Mouse (Mus musculus) limb, embryonic 13.5 days (tissue): Measurements from ENCODE around the gene Sytl1. TPM values are rescaled to one million over a fixed set of nuclear protein-coding genes. Genes with fewer than 3 reads are reported as not detected.
A peak's percentile ranks its signal among the peaks of the same experiment; 100 is the strongest.

ENCODE experiments used
- ATAC-seq: fragments of 200-750 bp; cut with Nextera tagmentation; 2 replicates; pipeline ENCODE4 v1.8.0; 2017; ENCODE audit warnings: low read depth, moderate number of reproducible peaks, moderate TSS enrichment; ENCODE audit not compliant: low FRiP score
- H3K27ac ChIP-seq: fragments of 300-500 bp; sonication (generic); 2 replicates; pipeline ENCODE4 v1.5.1; 2015; ENCODE audit warnings: inconsistent platforms, mild to moderate bottlenecking, moderate library complexity
- H3K27me3 ChIP-seq: fragments of 300-500 bp; sonication (generic); 2 replicates; pipeline ENCODE4 v1.6.1; 2015; ENCODE audit warnings: mild to moderate bottlenecking, inconsistent platforms
- H3K36me3 ChIP-seq: fragments of 300-500 bp; sonication (generic); 2 replicates; pipeline ENCODE4 v1.6.1; 2015; ENCODE audit warnings: inconsistent platforms, mild to moderate bottlenecking, moderate library complexity
- H3K4me1 ChIP-seq: fragments of 300-500 bp; sonication (generic); 2 replicates; pipeline ENCODE4 v1.6.1; 2015; ENCODE audit warnings: inconsistent platforms
- H3K4me2 ChIP-seq: fragments of 300-500 bp; sonication (generic); replicated peaks from 2 replicates; pipeline ENCODE4 v1.6.1; 2015; ENCODE audit warnings: inconsistent platforms, mild to moderate bottlenecking, moderate library complexity
- H3K4me3 ChIP-seq: fragments of 300-500 bp; sonication (generic); 2 replicates; pipeline ENCODE4 v1.5.1; 2015; ENCODE audit warnings: moderate library complexity, mild to moderate bottlenecking, inconsistent platforms
- H3K9ac ChIP-seq: fragments of 300-500 bp; sonication (generic); 2 replicates; pipeline ENCODE4 v1.6.1; 2015; ENCODE audit warnings: mild to moderate bottlenecking, inconsistent platforms
- H3K9me3 ChIP-seq: fragments of 300-500 bp; sonication (generic); 2 replicates; pipeline ENCODE4 v1.6.1; 2016; ENCODE audit warnings: inconsistent platforms
- WGBS: fragments of 180-500 bp; shearing (Covaris S2); methylation state at CpG from one replicate; pipeline ENCODE4 v1.1.7; 2015; 5-methylcytosine and 5-hydroxymethylcytosine counted together
- polyA plus RNA-seq: library from polyadenylated mRNA; unstranded; fragments of >200 nt; fragmentation: Nextera tagmentation; extraction: Ambion mirVana; gene quantifications from 2 replicates; pipeline ENCODE4 v1.2.1, GENCODE M21; 2015

The Sytl1 gene
- polyA plus RNA-seq = 5.5 and 5.6 TPM in 2 replicates

- 37% methylated on average over 7 of the region's 7 CpGs for WGBS
- Histone ChIP-seq H3K27me3 (peaks cover 10% of the 10 kb centered on the region), H3K4me2 (peak within 1 kb of the TSS; percentile 0), H3K4me3 (0 out of 2 replicates have a peak within 1 kb of the TSS, but pooled peaks have one; percentile 6), H3K36me3 (peaks cover 49% of the 10 kb centered on the region), H3K27ac (peak within 1 kb of the TSS; percentile 23; the same call in 1 of the 2 replicates), H3K4me1 (peaks cover 3% of the 10 kb centered on the region; the same call in 1 of the 2 replicates), H3K9me3 (peaks cover 8% of the 10 kb centered on the region; the same call in 1 of the 2 replicates), H3K9ac (no peak within 1 kb of the TSS; the same call in none of the 2 replicates)
- no peak for ATAC-seq
Observed at GRCm38 (mm10) chr4:133262882-133263281, at the start of gene Sytl1. Gene Sytl1, minus strand, starts transcription at chr4:133263113.

- ATAC-seq = no peak
- 0% methylated on average over 3 of the region's 3 CpGs for WGBS
- no peaks in the 10 kb centered on the region for H3K27me3 ChIP-seq
Observed at GRCm38 (mm10) chr4:133309948-133310347, 47.0 kb upstream of the Sytl1 start.

GRCm38 (mm10) chr4:133307331-133307730 is 44.4 kb upstream of the Sytl1 start:
- Histone ChIP-seq H3K4me2 (no peak overlapping the region), H3K36me3 (peaks cover 49% of the 10 kb centered on the region), H3K27ac (no peak overlapping the region), H3K4me1 (no peaks in the 10 kb centered on the region), H3K9ac (no peak overlapping the region), H3K4me3 (no peak overlapping the region), H3K27me3 (no peaks in the 10 kb centered on the region), H3K9me3 (no peaks in the 10 kb centered on the region)
- ATAC-seq = no peak
- WGBS = 42% methylated on average over 3 of the region's 3 CpGs

More at GRCm38 (mm10) chr4:133309948-133310347, 47.0 kb upstream of the Sytl1 start:
- Histone ChIP-seq H3K4me1 (no peaks in the 10 kb centered on the region), H3K9me3 (no peaks in the 10 kb centered on the region), H3K27ac (no peak overlapping the region), H3K9ac (no peak overlapping the region), H3K4me2 (no peak overlapping the region), H3K4me3 (no peak overlapping the region), H3K36me3 (peaks cover 41% of the 10 kb centered on the region)

GRCm38 (mm10) chr4:133305825-133306224 is 42.9 kb upstream of the Sytl1 start:
- H3K36me3 ChIP-seq = peaks cover 60% of the 10 kb centered on the region
- no peaks in the 10 kb centered on the region for H3K9me3 ChIP-seq
- 85% methylated on average over 7 of the region's 7 CpGs for WGBS
- H3K4me3 ChIP-seq = no peak overlapping the region
- no peaks in the 10 kb centered on the region for H3K4me1 ChIP-seq
- no peaks in the 10 kb centered on the region for H3K27me3 ChIP-seq
- ATAC-seq = no peak
- H3K4me2 ChIP-seq = no peak overlapping the region
- no peak overlapping the region for H3K9ac ChIP-seq
- no peak overlapping the region for H3K27ac ChIP-seq

GRCm38 (mm10) chr4:133304770-133305169 is 41.9 kb upstream of the Sytl1 start:
- Histone ChIP-seq H3K4me1 (no peaks in the 10 kb centered on the region), H3K36me3 (peaks cover 71% of the 10 kb centered on the region), H3K9me3 (no peaks in the 10 kb centered on the region), H3K27ac (no peak overlapping the region), H3K4me2 (no peak overlapping the region), H3K4me3 (no peak overlapping the region), H3K9ac (no peak overlapping the region), H3K27me3 (no peaks in the 10 kb centered on the region)
- 89% methylated on average over 7 of the region's 7 CpGs for WGBS
- no peak for ATAC-seq

GRCm38 (mm10) chr4:133302668-133303067 is 39.8 kb upstream of the Sytl1 start:
- H3K27me3 ChIP-seq = no peaks in the 10 kb centered on the region
- no peak overlapping the region for H3K27ac ChIP-seq
- H3K36me3 ChIP-seq = peaks cover 75% of the 10 kb centered on the region
- H3K9me3 ChIP-seq = no peaks in the 10 kb centered on the region
- H3K4me1 ChIP-seq = peaks cover 12% of the 10 kb centered on the region
- no peak overlapping the region for H3K4me2 ChIP-seq
- H3K9ac ChIP-seq = no peak overlapping the region
- WGBS = 90% methylated on average over 5 of the region's 5 CpGs
- no peak overlapping the region for H3K4me3 ChIP-seq
- ATAC-seq = no peak

- Histone ChIP-seq H3K9me3 (no peaks in the 10 kb centered on the region), H3K4me3 (no peak overlapping the region), H3K4me1 (peaks cover 18% of the 10 kb centered on the region), H3K27me3 (no peaks in the 10 kb centered on the region), H3K4me2 (no peak overlapping the region), H3K9ac (no peak overlapping the region), H3K27ac (no peak overlapping the region), H3K36me3 (peaks cover 79% of the 10 kb centered on the region)
- no peak for ATAC-seq
- 27% methylated on average over 4 of the region's 4 CpGs for WGBS
Observed at GRCm38 (mm10) chr4:133301802-133302201, 38.9 kb upstream of the Sytl1 start.

GRCm38 (mm10) chr4:133300421-133300820 is 37.5 kb upstream of the Sytl1 start:
- Histone ChIP-seq H3K9ac (no peak overlapping the region), H3K4me2 (no peak overlapping the region), H3K9me3 (no peaks in the 10 kb centered on the region), H3K27me3 (no peaks in the 10 kb centered on the region), H3K36me3 (peaks cover 84% of the 10 kb centered on the region), H3K4me1 (peaks cover 18% of the 10 kb centered on the region), H3K4me3 (no peak overlapping the region), H3K27ac (no peak overlapping the region)
- WGBS = 84% methylated on average over 11 of the region's 11 CpGs
- ATAC-seq = no peak

GRCm38 (mm10) chr4:133299701-133300100 is 36.8 kb upstream of the Sytl1 start:
- WGBS = 59% methylated on average over 5 of the region's 5 CpGs

GRCm38 (mm10) chr4:133298516-133299365 is 35.8 kb upstream of the Sytl1 start:
- Histone ChIP-seq H3K36me3 (peaks cover 88% of the 10 kb centered on the region), H3K27me3 (no peaks in the 10 kb centered on the region), H3K4me2 (no peak overlapping the region), H3K9me3 (no peaks in the 10 kb centered on the region), H3K4me3 (no peak overlapping the region), H3K27ac (no peak overlapping the region), H3K4me1 (peaks cover 23% of the 10 kb centered on the region), H3K9ac (no peak overlapping the region)
- ATAC-seq = no peak
- WGBS = 38% methylated on average over 12 of the region's 12 CpGs

More at GRCm38 (mm10) chr4:133299701-133300100, 36.8 kb upstream of the Sytl1 start:
- H3K4me3 ChIP-seq = no peak overlapping the region
- ATAC-seq = no peak
- H3K27ac ChIP-seq = no peak overlapping the region
- no peak overlapping the region for H3K4me2 ChIP-seq
- peaks cover 86% of the 10 kb centered on the region for H3K36me3 ChIP-seq
- peaks cover 18% of the 10 kb centered on the region for H3K4me1 ChIP-seq
- no peaks in the 10 kb centered on the region for H3K27me3 ChIP-seq
- peak overlapping the region; percentile 45 for H3K9ac ChIP-seq
- H3K9me3 ChIP-seq = no peaks in the 10 kb centered on the region

GRCm38 (mm10) chr4:133297801-133298238 is 34.9 kb upstream of the Sytl1 start:
- Histone ChIP-seq H3K4me2 (no peak overlapping the region), H3K4me3 (no peak overlapping the region), H3K4me1 (peaks cover 33% of the 10 kb centered on the region), H3K9ac (peak overlapping the region; percentile 53; the same call in 1 of the 2 replicates), H3K27me3 (no peaks in the 10 kb centered on the region), H3K9me3 (no peaks in the 10 kb centered on the region), H3K27ac (no peak overlapping the region), H3K36me3 (peaks cover 87% of the 10 kb centered on the region)
- WGBS = 3% methylated on average over 5 of the region's 5 CpGs
- peak; percentile 90 for ATAC-seq

- Histone ChIP-seq H3K27me3 (no peaks in the 10 kb centered on the region), H3K4me2 (no peak overlapping the region), H3K36me3 (peaks cover 82% of the 10 kb centered on the region), H3K4me1 (peaks cover 37% of the 10 kb centered on the region), H3K9ac (peak overlapping the region; percentile 56), H3K27ac (no peak overlapping the region), H3K9me3 (no peaks in the 10 kb centered on the region), H3K4me3 (no peak overlapping the region)
- ATAC-seq = no peak
- 53% methylated on average over 10 of the region's 10 CpGs for WGBS
Observed at GRCm38 (mm10) chr4:133297360-133297759, 34.4 kb upstream of the Sytl1 start.
